ENCODE assay signal across 8 mouse cellular contexts in the genomic region with DNA sequence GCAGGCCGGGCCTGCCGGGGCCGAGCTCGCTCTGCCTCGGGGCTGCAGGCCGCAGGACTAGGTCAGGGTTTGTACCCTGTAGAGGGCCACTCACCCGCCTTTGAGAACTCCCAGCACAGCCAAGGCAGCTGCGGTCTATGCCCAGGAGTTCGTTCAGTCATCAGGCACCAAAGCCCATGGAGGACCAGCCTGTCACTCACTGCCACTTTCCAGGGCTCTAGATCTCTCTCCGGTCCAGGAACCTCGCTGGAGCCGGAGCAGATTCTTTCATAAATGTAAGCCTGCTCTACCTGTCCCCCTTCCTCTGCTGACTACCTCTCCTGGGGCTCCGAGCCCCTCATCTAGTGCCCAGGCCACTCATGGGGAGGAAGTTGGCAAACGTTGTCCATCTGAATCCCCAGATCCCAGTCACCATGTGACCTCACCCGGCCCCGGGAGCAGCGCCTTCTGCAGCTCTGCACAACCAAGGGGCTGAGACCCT. TPM values are rescaled to one million over a fixed set of nuclear protein-coding genes. Genes with fewer than 3 reads are reported as not detected.
DNase-seq lines count a peak whose midpoint lies in the region; ATAC-seq lines count a peak whose summit lies in the region.

No protein-coding gene starts in this region.

- peak; percentile 47 to 69 for DNase-seq in adrenal gland, adult (ENCODE audit: inconsistent age in 2 of 2, low spot score in 1 of 2)
- no peak for DNase-seq in adrenal gland, adult 18-20 months (ENCODE audit: low spot score in 2 of 2)
- DNase-seq in 416B (ENCODE audit: low read depth): peak; percentile 30
- peak; percentile 27 for DNase-seq in induced T-regulatory cell, adult 2 months (ENCODE audit: low read depth)
- peak; percentile 43 for DNase-seq in midbrain, embryonic 14.5 days
- no peak for DNase-seq in layer of hippocampus, postnatal 14 days (ENCODE audit: low spot score in 2 of 2)
- DNase-seq in right cerebral cortex, adult 18-20 months: no peak

- peak overlapping the region; percentile 70 for H3K9ac ChIP-seq in embryonic facial prominence, embryonic 12.5 days
- peak overlapping the region; percentile 73 for H3K9ac ChIP-seq in midbrain, embryonic 14.5 days (replicated peaks; ENCODE audit: low read length)

- no peaks in the 10 kb centered on the region for H3K27me3 ChIP-seq in embryonic facial prominence, embryonic 12.5 days
- no peaks in the 10 kb centered on the region for H3K27me3 ChIP-seq in midbrain, embryonic 14.5 days (ENCODE audit: control insufficient read depth, insufficient read depth, low read length)

- H3K27ac ChIP-seq in embryonic facial prominence, embryonic 12.5 days: peak overlapping the region; percentile 80
- H3K27ac ChIP-seq in midbrain, embryonic 14.5 days (replicated peaks; ENCODE audit: low read depth, low read length): peak overlapping the region; percentile 89

- H3K36me3 ChIP-seq in embryonic facial prominence, embryonic 12.5 days: peaks cover 54% of the 10 kb centered on the region
- peaks cover 62% of the 10 kb centered on the region for H3K36me3 ChIP-seq in midbrain, embryonic 14.5 days (ENCODE audit: control insufficient read depth, insufficient read depth, low read length)

- H3K9me3 ChIP-seq in embryonic facial prominence, embryonic 12.5 days: no peaks in the 10 kb centered on the region
- no peaks in the 10 kb centered on the region for H3K9me3 ChIP-seq in midbrain, embryonic 14.5 days (ENCODE audit: control insufficient read depth, low read length)

- peak overlapping the region; percentile 84 for H3K4me2 ChIP-seq in embryonic facial prominence, embryonic 12.5 days (replicated peaks)
- peak overlapping the region; percentile 89 for H3K4me2 ChIP-seq in midbrain, embryonic 14.5 days (ENCODE audit: low read length)

- WGBS in embryonic facial prominence, embryonic 12.5 days: 3% methylated on average over 17 of the region's 17 CpGs
- 3% methylated on average over 17 of the region's 17 CpGs for WGBS in midbrain, embryonic 14.5 days

- peak overlapping the region; percentile 65 for H3K4me3 ChIP-seq in embryonic facial prominence, embryonic 12.5 days
- H3K4me3 ChIP-seq in midbrain, embryonic 14.5 days (replicated peaks; ENCODE audit: low read depth, low read length): peak overlapping the region; percentile 89

- no peak; the same call in 1 of the 2 replicates for ATAC-seq in embryonic facial prominence, embryonic 12.5 days (ENCODE audit: insufficient number of reproducible peaks, insufficient read depth, low FRiP score, low TSS enrichment)
- no peak; the same call in 1 of the 2 replicates for ATAC-seq in midbrain, embryonic 14.5 days (ENCODE audit: low FRiP score, low TSS enrichment)

- peaks cover 12% of the 10 kb centered on the region for H3K4me1 ChIP-seq in embryonic facial prominence, embryonic 12.5 days
- H3K4me1 ChIP-seq in midbrain, embryonic 14.5 days (ENCODE audit: control insufficient read depth, insufficient read depth, low read length): peaks cover 13% of the 10 kb centered on the region

RNA-seq across cellular contexts. Expression of a gene that starts 0.6 kb away (rescaled TPM):
- 10 to 100 TPM; 19.7 to 19.8 TPM for total RNA-seq in adrenal gland, adult 18-20 months (2021)
- 32.5 and 35.7 TPM in 2 replicates for polyA plus RNA-seq in embryonic facial prominence, embryonic 12.5 days (2016; fragmentation: Nextera tagmentation; extraction: Ambion mirVana)
- polyA plus RNA-seq in midbrain, embryonic 14.5 days (2014; fragmentation: Nextera tagmentation; extraction: Ambion mirVana): 27.7 and 31.5 TPM in 2 replicates
- 10 to 100 TPM; 37.7 to 38.4 TPM for total RNA-seq in layer of hippocampus, postnatal 14 days (2021)

RNA-seq across cellular contexts. Expression of a gene that starts 1.7 kb away (rescaled TPM):
- 10 to 100 TPM; 40.2 to 44.0 TPM for total RNA-seq in adrenal gland, adult 18-20 months (2021)
- polyA plus RNA-seq in embryonic facial prominence, embryonic 12.5 days (2016; fragmentation: Nextera tagmentation; extraction: Ambion mirVana): 97.4 and 98.7 TPM in 2 replicates
- 46.6 and 54.1 TPM in 2 replicates for polyA plus RNA-seq in midbrain, embryonic 14.5 days (2014; fragmentation: Nextera tagmentation; extraction: Ambion mirVana)
- total RNA-seq in layer of hippocampus, postnatal 14 days (2021): 10 to 100 TPM; 60.7 to 61.1 TPM

RNA-seq across cellular contexts. Expression of a gene that starts 18.4 kb away (rescaled TPM):
- 1 to 10 TPM; 5.8 to 7.4 TPM for total RNA-seq in adrenal gland, adult 18-20 months (2021)
- 0.70 and 1.1 TPM in 2 replicates for polyA plus RNA-seq in embryonic facial prominence, embryonic 12.5 days (2016; fragmentation: Nextera tagmentation; extraction: Ambion mirVana)
- polyA plus RNA-seq in midbrain, embryonic 14.5 days (2014; fragmentation: Nextera tagmentation; extraction: Ambion mirVana): 1.9 and 2.0 TPM in 2 replicates
- under 1 TPM; 0.25 to 0.33 TPM for total RNA-seq in layer of hippocampus, postnatal 14 days (2021)

RNA-seq across cellular contexts. Expression of a gene that starts 21.4 kb away (rescaled TPM):
- 1 to 10 TPM; 1.1 to 1.6 TPM for total RNA-seq in adrenal gland, adult 18-20 months (2021)
- 1.1 and 1.3 TPM in 2 replicates for polyA plus RNA-seq in embryonic facial prominence, embryonic 12.5 days (2016; fragmentation: Nextera tagmentation; extraction: Ambion mirVana)
- 3.9 and 4.4 TPM in 2 replicates for polyA plus RNA-seq in midbrain, embryonic 14.5 days (2014; fragmentation: Nextera tagmentation; extraction: Ambion mirVana)
- 1 to 10 TPM; 2.7 to 5.3 TPM for total RNA-seq in layer of hippocampus, postnatal 14 days (2021)

RNA-seq across cellular contexts. Expression of a gene that starts 31.0 kb away (rescaled TPM):
- total RNA-seq in adrenal gland, adult 18-20 months (2021): 1 to 10 TPM; 3.3 to 4.7 TPM
- polyA plus RNA-seq in embryonic facial prominence, embryonic 12.5 days (2016; fragmentation: Nextera tagmentation; extraction: Ambion mirVana): 2.0 and 3.1 TPM in 2 replicates
- 0.84 and 0.96 TPM in 2 replicates for polyA plus RNA-seq in midbrain, embryonic 14.5 days (2014; fragmentation: Nextera tagmentation; extraction: Ambion mirVana)
- 1 to 10 TPM; 6.5 to 6.7 TPM for total RNA-seq in layer of hippocampus, postnatal 14 days (2021)

Comparison
In these comparisons a context has a peak if more than half of its experiments do, and no peak if none do; other contexts are left out.
1. DNase-seq: peak in adrenal gland, adult (2 of 2), 416B (single experiment), induced T-regulatory cell, adult 2 months (single experiment) and midbrain, embryonic 14.5 days (single experiment); none in adrenal gland, adult 18-20 months (0 of 2), layer of hippocampus, postnatal 14 days (0 of 2) and right cerebral cortex, adult 18-20 months (single experiment).
2. RNA of a gene that starts 18.4 kb away (total RNA-seq): 5.8 to 7.4 TPM in adrenal gland, adult 18-20 months; 0.25 to 0.33 TPM in layer of hippocampus, postnatal 14 days; every median in the first group is over 4 times any median in the second.